Mouse (Mus musculus): ENCODE results near the gene Toe1. TPM values are rescaled to one million over a fixed set of nuclear protein-coding genes. Genes with fewer than 3 reads are reported as not detected.

Gene Toe1
- total RNA-seq, 1 experiment from 2014 or later, result 35.8 TPM

Other genes starting within 250 kb of the Toe1 start
- 190 and 203 TPM in 2 replicates for gene Gpbp1l1, start 250.0 kb downstream of the Toe1 start, total RNA-seq (2017)
- 4.6 and 7.3 TPM in 2 replicates for gene Ccdc17, start 211.0 kb downstream of the Toe1 start, total RNA-seq (2017)
- 291 and 379 TPM in 2 replicates for gene Nasp, start 179.7 kb downstream of the Toe1 start, total RNA-seq (2017)
- 341 and 616 TPM in 2 replicates for gene Akr1a1, start 156.0 kb downstream of the Toe1 start, total RNA-seq (2017)
- 221 and 249 TPM in 2 replicates for gene Prdx1, start 122.1 kb downstream of the Toe1 start, total RNA-seq (2017)
- gene Mmachc, start 99.2 kb downstream of the Toe1 start, total RNA-seq (2017), result 17.8 and 26.2 TPM in 2 replicates
- gene Ccdc163, start 99.1 kb downstream of the Toe1 start, total RNA-seq (2017), result 19.8 and 27.4 TPM in 2 replicates
- 6.1 and 6.9 TPM in 2 replicates for gene Tesk2, start 86.7 kb downstream of the Toe1 start, total RNA-seq (2017)
- gene Mutyh, start 83 bp upstream of the Toe1 start, total RNA-seq (2017), result 6.8 and 10.8 TPM in 2 replicates
- gene Hpdl, start 14.1 kb upstream of the Toe1 start, total RNA-seq (2017), result 0.10 TPM in 1 of 2 replicates, not detected in the other
- gene Zswim5, start 69.7 kb upstream of the Toe1 start, total RNA-seq (2017), result 0.10 and 0.56 TPM in 2 replicates
- 40.1 and 52.0 TPM in 2 replicates for gene Urod, start 186.8 kb upstream of the Toe1 start, total RNA-seq (2017)
- 14.4 and 17.0 TPM in 2 replicates for gene Hectd3, start 187.7 kb upstream of the Toe1 start, total RNA-seq (2017)
- 21.2 and 34.4 TPM in 2 replicates for gene Eif2b3, start 211.8 kb upstream of the Toe1 start, total RNA-seq (2017)